Mouse (Mus musculus) bone marrow, adult 2 months (tissue): ENCODE measurements around the gene Cul3.

Source experiments
- CTCF ChIP-seq: fragments of 200-500 bp; IDR thresholded peaks from 2 replicates; pipeline ENCODE4 v1.5.1; 2011; ENCODE audit warnings: low read length, control low read depth; ENCODE audit not compliant: control insufficient read depth, insufficient read depth
- POLR2A ChIP-seq: fragments of 200-500 bp; IDR thresholded peaks from 2 replicates; pipeline ENCODE4 v1.6.1; 2011; ENCODE audit warnings: low read depth, mild to moderate bottlenecking, control low read depth, low read length, borderline replicate concordance; ENCODE audit not compliant: control insufficient read depth

DNA sequence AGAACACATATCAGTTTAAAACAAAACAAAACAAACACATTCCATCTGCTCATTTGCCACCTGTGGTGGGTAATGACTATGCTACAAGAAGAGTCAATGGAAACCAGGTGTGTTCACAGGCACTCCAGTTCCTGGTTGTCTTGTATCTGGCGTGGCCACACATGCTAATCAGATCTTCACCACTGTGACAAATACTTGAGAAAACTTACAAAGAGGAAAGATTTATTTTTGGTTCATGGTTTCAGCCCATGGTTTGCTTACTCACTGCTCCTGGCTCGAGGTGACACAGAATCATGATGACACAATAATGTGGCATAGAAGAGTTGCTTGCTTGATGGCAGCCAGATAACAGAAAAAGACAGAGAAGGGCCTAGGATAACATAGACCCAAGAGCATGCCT lies 22.1 kb upstream of the Cul3 start:
- no peak for TF ChIP-seq CTCF
- no peak for TF ChIP-seq POLR2A
